Mouse (Mus musculus) testis, adult 2 months (tissue): Measurements from ENCODE around the gene Chrm1.

Experiments
- CTCF ChIP-seq: fragments of 200-500 bp; IDR thresholded peaks from 2 replicates; pipeline ENCODE4 v1.5.1; 2012; ENCODE audit warnings: low read depth, mild to moderate bottlenecking, inconsistent platforms, low read length, moderate library complexity; ENCODE audit not compliant: control insufficient read depth, insufficient read depth, insufficient replicate concordance
- POLR2A ChIP-seq: fragments of 200-500 bp; IDR thresholded peaks from 2 replicates; pipeline ENCODE4 v1.6.1; 2012; ENCODE audit warnings: low read depth, mild to moderate bottlenecking, inconsistent platforms, low read length, moderate library complexity; ENCODE audit not compliant: control insufficient read depth

DNA sequence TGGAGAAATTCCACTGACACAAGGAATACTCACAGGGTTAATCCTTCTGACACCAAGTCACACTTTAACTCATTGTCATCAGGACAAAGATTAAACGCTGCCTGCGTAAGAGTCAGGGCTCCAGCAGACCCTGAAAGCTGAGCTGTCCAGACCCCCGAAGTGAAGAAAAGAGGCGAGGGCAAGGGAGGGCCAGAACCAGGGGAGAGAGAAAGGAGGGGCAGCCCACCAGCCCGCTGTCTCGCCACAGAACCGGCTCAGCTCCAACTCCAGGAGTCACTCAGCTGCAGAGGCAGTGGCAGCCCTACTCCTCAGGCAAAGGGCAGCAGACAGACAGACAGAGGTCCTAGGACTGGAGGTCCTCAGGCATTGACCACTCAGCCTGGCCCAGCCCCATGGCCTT is 45.7 kb upstream of the Chrm1 start, which contains the start of gene Slc22a6:
- TF ChIP-seq POLR2A: no peak
- no peak for TF ChIP-seq CTCF
